Comparison of ENCODE assay signal across 8 mouse cellular contexts in genomic region chr11:78549491-78549987, GRCm38 (mm10). TPM values are rescaled to one million over a fixed set of nuclear protein-coding genes. Genes with fewer than 3 reads are reported as not detected.
A peak's percentile ranks its signal among the peaks of the same experiment; 100 is the strongest.
DNase-seq lines count a peak whose midpoint lies in the region; ATAC-seq and TF ChIP-seq lines count a peak whose summit lies in the region.

No protein-coding gene starts in this region.

- H3K36me3 ChIP-seq in embryonic facial prominence, embryonic 10.5 days (replicated peaks) = peaks cover 28% of the 10 kb centered on the region
- H3K36me3 ChIP-seq in intestine, embryonic 14.5 days (ENCODE audit: control insufficient read depth, insufficient read depth, low read length) = no peaks in the 10 kb centered on the region
- peaks cover 5% of the 10 kb centered on the region; the same call in 1 of the 2 replicates for H3K36me3 ChIP-seq in neural tube, embryonic 13.5 days

- peak overlapping the region; percentile 89 for H3K4me3 ChIP-seq in layer of hippocampus, adult 2 months
- H3K4me3 ChIP-seq in embryonic facial prominence, embryonic 10.5 days = peak overlapping the region; percentile 84
- H3K4me3 ChIP-seq in intestine, embryonic 14.5 days (ENCODE audit: low read depth, low read length) = peak overlapping the region; percentile 70
- H3K4me3 ChIP-seq in neural tube, embryonic 13.5 days = peak overlapping the region; percentile 68

- no peaks in the 10 kb centered on the region for H3K27me3 ChIP-seq in embryonic facial prominence, embryonic 10.5 days (replicated peaks; ENCODE audit: low read depth, poor library complexity, severe bottlenecking)
- no peaks in the 10 kb centered on the region for H3K27me3 ChIP-seq in intestine, embryonic 14.5 days (replicated peaks; ENCODE audit: control insufficient read depth, insufficient read depth, low read length)
- no peaks in the 10 kb centered on the region for H3K27me3 ChIP-seq in neural tube, embryonic 13.5 days

- peak overlapping the region; percentile 67 for H3K9ac ChIP-seq in intestine, embryonic 14.5 days (ENCODE audit: low read length)
- peak overlapping the region; percentile 75 for H3K9ac ChIP-seq in neural tube, embryonic 13.5 days

- peak overlapping the region; percentile 84 for H3K4me2 ChIP-seq in intestine, embryonic 14.5 days (ENCODE audit: low read length)
- H3K4me2 ChIP-seq in neural tube, embryonic 13.5 days = peak overlapping the region; percentile 81

- WGBS in embryonic facial prominence, embryonic 10.5 days = 14% methylated on average over 5 of the region's 5 CpGs
- 3% methylated on average over 5 of the region's 5 CpGs for WGBS in intestine, embryonic 14.5 days
- 23% methylated on average over 5 of the region's 5 CpGs for WGBS in neural tube, embryonic 13.5 days

- no peak overlapping the region for H3K27ac ChIP-seq in layer of hippocampus, adult 2 months
- peak overlapping the region; percentile 89 for H3K27ac ChIP-seq in embryonic facial prominence, embryonic 10.5 days (replicated peaks)
- no peak overlapping the region; the same call in 1 of the 2 replicates for H3K27ac ChIP-seq in intestine, embryonic 14.5 days (ENCODE audit: low read depth)
- H3K27ac ChIP-seq in neural tube, embryonic 13.5 days (replicated peaks) = 0 out of 2 replicates have a peak overlapping the region, but pooled peaks have one; percentile 85

- DNase-seq in layer of hippocampus, adult 2 months (ENCODE audit: low spot score in 2 of 2) = no peak
- DNase-seq in layer of hippocampus, adult 8-10 months (ENCODE audit: low spot score in 2 of 2) = no peak
- no peak for DNase-seq in embryonic facial prominence, embryonic 10.5 days (ENCODE audit: low spot score)
- DNase-seq in intestine, embryonic 14.5 days (ENCODE audit: low spot score) = no peak
- DNase-seq in left cerebral cortex, adult 8-10 months (ENCODE audit: low spot score in 2 of 2) = no peak
- no peak for DNase-seq in urinary bladder, postnatal 14 days (ENCODE audit: low spot score)
- DNase-seq in spleen, adult 18-20 months = no peak

- no peak for TF ChIP-seq CTCF in layer of hippocampus, adult 2 months (conservative IDR thresholded peaks at IDR 0.05)

- peaks cover 26% of the 10 kb centered on the region for H3K4me1 ChIP-seq in embryonic facial prominence, embryonic 10.5 days
- peaks cover 18% of the 10 kb centered on the region for H3K4me1 ChIP-seq in intestine, embryonic 14.5 days (replicated peaks; ENCODE audit: control insufficient read depth, insufficient read depth, low read length)
- peaks cover 29% of the 10 kb centered on the region for H3K4me1 ChIP-seq in neural tube, embryonic 13.5 days (replicated peaks)

- ATAC-seq in intestine, embryonic 14.5 days (replicated peaks; ENCODE audit: low FRiP score, low TSS enrichment, low read depth) = no peak
- no peak for ATAC-seq in neural tube, embryonic 13.5 days (ENCODE audit: low read depth)

- H3K9me3 ChIP-seq in embryonic facial prominence, embryonic 10.5 days = peaks cover 7% of the 10 kb centered on the region; the same call in 1 of the 2 replicates
- H3K9me3 ChIP-seq in intestine, embryonic 14.5 days (ENCODE audit: control insufficient read depth, low read length) = no peaks in the 10 kb centered on the region
- peaks cover 7% of the 10 kb centered on the region; the same call in 1 of the 2 replicates for H3K9me3 ChIP-seq in neural tube, embryonic 13.5 days

RNA-seq across cellular contexts. Expression of gene Tmem97, which starts 1.0 kb away (rescaled TPM):
- 10 to 100 TPM; 10.6 to 12.2 TPM for total RNA-seq in layer of hippocampus, adult 2 months (2021)
- total RNA-seq in layer of hippocampus, adult 8-10 months (2022) = 10 to 100 TPM; 12.9 to 16.4 (median 15.1) TPM
- 89.6 and 96.6 TPM in 2 replicates for polyA plus RNA-seq in embryonic facial prominence, embryonic 10.5 days (2016; fragmentation: Nextera tagmentation; extraction: Ambion mirVana)
- polyA plus RNA-seq in intestine, embryonic 14.5 days (2014; fragmentation: Nextera tagmentation; extraction: Ambion mirVana) = 131 and 160 TPM in 2 replicates
- polyA plus RNA-seq in neural tube, embryonic 13.5 days (2015; fragmentation: Nextera tagmentation; extraction: Ambion mirVana) = 29.1 and 31.5 TPM in 2 replicates
- total RNA-seq in left cerebral cortex, adult 8-10 months (2022) = 10 to 100 TPM; 23.7 to 29.6 (median 26.6) TPM

RNA-seq across cellular contexts. Expression of gene Ift20, which starts 13.4 kb away (rescaled TPM):
- 10 to 100 TPM; 77.7 to 80.2 TPM for total RNA-seq in layer of hippocampus, adult 2 months (2021)
- total RNA-seq in layer of hippocampus, adult 8-10 months (2022) = 10 to 100 TPM; 68.0 to 73.9 (median 73.6) TPM
- 84.2 and 95.2 TPM in 2 replicates for polyA plus RNA-seq in embryonic facial prominence, embryonic 10.5 days (2016; fragmentation: Nextera tagmentation; extraction: Ambion mirVana)
- polyA plus RNA-seq in intestine, embryonic 14.5 days (2014; fragmentation: Nextera tagmentation; extraction: Ambion mirVana) = 117 and 123 TPM in 2 replicates
- 120 and 122 TPM in 2 replicates for polyA plus RNA-seq in neural tube, embryonic 13.5 days (2015; fragmentation: Nextera tagmentation; extraction: Ambion mirVana)
- total RNA-seq in left cerebral cortex, adult 8-10 months (2022) = 10 to 100 TPM; 79.7 to 81.6 (median 80.9) TPM

RNA-seq across cellular contexts. Expression of gene Tnfaip1, which starts 13.4 kb away (rescaled TPM):
- 10 to 100 TPM; 29.9 to 31.3 TPM for total RNA-seq in layer of hippocampus, adult 2 months (2021)
- 10 to 100 TPM; 29.9 to 32.6 (median 30.7) TPM for total RNA-seq in layer of hippocampus, adult 8-10 months (2022)
- polyA plus RNA-seq in embryonic facial prominence, embryonic 10.5 days (2016; fragmentation: Nextera tagmentation; extraction: Ambion mirVana) = 91.6 and 92.4 TPM in 2 replicates
- 83.3 and 86.7 TPM in 2 replicates for polyA plus RNA-seq in intestine, embryonic 14.5 days (2014; fragmentation: Nextera tagmentation; extraction: Ambion mirVana)
- 50.7 and 54.2 TPM in 2 replicates for polyA plus RNA-seq in neural tube, embryonic 13.5 days (2015; fragmentation: Nextera tagmentation; extraction: Ambion mirVana)
- 10 to 100 TPM; 32.8 to 36.6 (median 34.2) TPM for total RNA-seq in left cerebral cortex, adult 8-10 months (2022)

RNA-seq across cellular contexts. Expression of gene Poldip2, which starts 37.5 kb away (rescaled TPM):
- total RNA-seq in layer of hippocampus, adult 2 months (2021) = 100 to 1,000 TPM; 121 to 122 TPM
- 100 to 1,000 TPM; 106 to 123 (median 116) TPM for total RNA-seq in layer of hippocampus, adult 8-10 months (2022)
- polyA plus RNA-seq in embryonic facial prominence, embryonic 10.5 days (2016; fragmentation: Nextera tagmentation; extraction: Ambion mirVana) = 175 and 178 TPM in 2 replicates
- polyA plus RNA-seq in intestine, embryonic 14.5 days (2014; fragmentation: Nextera tagmentation; extraction: Ambion mirVana) = 146 and 147 TPM in 2 replicates
- 178 and 191 TPM in 2 replicates for polyA plus RNA-seq in neural tube, embryonic 13.5 days (2015; fragmentation: Nextera tagmentation; extraction: Ambion mirVana)
- total RNA-seq in left cerebral cortex, adult 8-10 months (2022) = 100 to 1,000 TPM; 116 to 125 (median 118) TPM

RNA-seq across cellular contexts. Expression of gene Tmem199, which starts 37.6 kb away (rescaled TPM):
- 10 to 100 TPM; 44.2 to 45.7 TPM for total RNA-seq in layer of hippocampus, adult 2 months (2021)
- total RNA-seq in layer of hippocampus, adult 8-10 months (2022) = 10 to 100 TPM; 46.7 to 52.3 (median 49.9) TPM
- polyA plus RNA-seq in embryonic facial prominence, embryonic 10.5 days (2016; fragmentation: Nextera tagmentation; extraction: Ambion mirVana) = 75.9 and 76.0 TPM in 2 replicates
- polyA plus RNA-seq in intestine, embryonic 14.5 days (2014; fragmentation: Nextera tagmentation; extraction: Ambion mirVana) = 57.9 and 63.2 TPM in 2 replicates
- 92.7 and 101 TPM in 2 replicates for polyA plus RNA-seq in neural tube, embryonic 13.5 days (2015; fragmentation: Nextera tagmentation; extraction: Ambion mirVana)
- total RNA-seq in left cerebral cortex, adult 8-10 months (2022) = 10 to 100 TPM; 39.4 to 42.9 (median 41.8) TPM

Comparison
In these comparisons a context has a peak if more than half of its experiments do, and no peak if none do; other contexts are left out.
1. H3K27ac ChIP-seq: peak in embryonic facial prominence, embryonic 10.5 days (single experiment) and neural tube, embryonic 13.5 days (single experiment); none in layer of hippocampus, adult 2 months (single experiment) and intestine, embryonic 14.5 days (single experiment).
2. Peak in every context shown above with its lines, with median percentiles within 50 percentile points of each other: H3K4me3 ChIP-seq.